Comparison of ENCODE assay signal across 8 mouse cellular contexts in the genomic region with DNA sequence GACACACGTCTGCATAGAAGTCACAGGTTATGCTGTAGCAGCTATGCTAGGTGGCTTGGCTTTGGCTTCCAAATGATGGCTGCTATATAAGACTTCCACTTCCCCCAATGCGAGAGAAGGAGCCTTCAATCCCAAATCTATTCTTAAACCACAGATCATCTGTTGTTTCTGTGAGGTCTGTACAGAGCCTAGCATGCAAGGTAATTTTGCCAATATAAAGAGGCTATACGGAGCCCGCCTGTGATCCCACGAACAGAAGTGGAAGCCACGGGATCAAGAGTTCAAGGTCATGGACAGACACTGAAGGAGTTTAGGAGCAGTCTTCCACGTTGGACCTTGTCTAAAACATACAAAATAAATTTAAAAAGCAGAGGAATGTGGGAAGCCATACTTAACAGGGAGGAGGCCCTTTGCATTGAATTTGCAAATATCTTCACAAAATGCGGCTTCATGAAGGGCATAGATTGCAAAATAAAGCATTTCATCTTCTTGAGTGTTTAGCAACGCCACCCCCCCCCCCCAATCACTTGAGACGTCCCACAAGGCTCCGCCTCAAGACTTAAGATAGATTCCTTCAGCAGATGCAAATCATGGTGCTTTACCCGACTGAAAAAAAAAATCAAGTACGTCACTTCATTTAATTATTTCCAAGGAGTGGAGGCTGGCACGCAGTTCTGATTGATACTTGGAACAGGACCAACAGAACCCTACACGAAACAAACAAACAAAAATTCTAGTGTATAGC. TPM values are rescaled to one million over a fixed set of nuclear protein-coding genes. Genes with fewer than 3 reads are reported as not detected.
DNase-seq lines count a peak whose midpoint lies in the region; ATAC-seq lines count a peak whose summit lies in the region.

No protein-coding gene starts in this region.

- DNase-seq in frontal cortex, postnatal 36 days (ENCODE audit: low spot score in 2 of 2), result no peak
- DNase-seq in A20 (ENCODE audit: low read depth, low spot score), result peak; percentile 84
- no peak for DNase-seq in forebrain, embryonic 11.5 days (ENCODE audit: low spot score)
- no peak for DNase-seq in liver, embryonic 13.5 days
- no peak for DNase-seq in embryo, embryonic 10.5 days (ENCODE audit: low spot score)
- DNase-seq in adrenal gland, adult 8-10 months, result no peak
- DNase-seq in adrenal gland, postnatal 14 days, result no peak

- H3K27ac ChIP-seq in forebrain, embryonic 11.5 days (ENCODE audit: low read depth, low read length), result no peak overlapping the region
- H3K27ac ChIP-seq in liver, embryonic 13.5 days, result no peak overlapping the region

- WGBS in forebrain, embryonic 11.5 days, result 37% methylated on average over 15 of the region's 15 CpGs
- WGBS in liver, embryonic 13.5 days (ENCODE audit: insufficient replicate concordance), result 49% methylated on average over 15 of the region's 15 CpGs

- H3K4me3 ChIP-seq in forebrain, embryonic 11.5 days (ENCODE audit: low read depth, low read length), result peak overlapping the region; percentile 96
- H3K4me3 ChIP-seq in liver, embryonic 13.5 days (replicated peaks), result peak overlapping the region; percentile 97

- peaks cover 2% of the 10 kb centered on the region; the same call in 1 of the 2 replicates for H3K4me1 ChIP-seq in forebrain, embryonic 11.5 days (replicated peaks; ENCODE audit: control insufficient read depth, insufficient read depth, low read length)
- H3K4me1 ChIP-seq in liver, embryonic 13.5 days (replicated peaks), result peaks cover 30% of the 10 kb centered on the region

- H3K27me3 ChIP-seq in forebrain, embryonic 11.5 days (ENCODE audit: control insufficient read depth, insufficient read depth, low read length), result no peaks in the 10 kb centered on the region
- H3K27me3 ChIP-seq in liver, embryonic 13.5 days, result peaks cover 13% of the 10 kb centered on the region

- H3K4me2 ChIP-seq in forebrain, embryonic 11.5 days (ENCODE audit: low read depth, low read length, severe bottlenecking), result peak overlapping the region; percentile 77
- peak overlapping the region; percentile 97 for H3K4me2 ChIP-seq in liver, embryonic 13.5 days

- H3K9me3 ChIP-seq in forebrain, embryonic 11.5 days (ENCODE audit: control insufficient read depth, low read length), result no peaks in the 10 kb centered on the region
- peaks cover 5% of the 10 kb centered on the region; the same call in 1 of the 2 replicates for H3K9me3 ChIP-seq in liver, embryonic 13.5 days (replicated peaks)

- H3K36me3 ChIP-seq in forebrain, embryonic 11.5 days (ENCODE audit: control insufficient read depth, insufficient read depth, low read length), result no peaks in the 10 kb centered on the region
- peaks cover 9% of the 10 kb centered on the region for H3K36me3 ChIP-seq in liver, embryonic 13.5 days

- peak overlapping the region; percentile 84 for H3K9ac ChIP-seq in forebrain, embryonic 11.5 days (ENCODE audit: low read length)
- H3K9ac ChIP-seq in liver, embryonic 13.5 days, result peak overlapping the region; percentile 82

- 0 out of 2 replicates have a peak, but pooled peaks have one; percentile 12 for ATAC-seq in frontal cortex, adult (ENCODE audit: low TSS enrichment)
- no peak for ATAC-seq in forebrain, embryonic 11.5 days (replicated peaks; ENCODE audit: low FRiP score)
- ATAC-seq in liver, embryonic 13.5 days (ENCODE audit: low read depth), result no peak

RNA-seq across cellular contexts. Expression of gene Atp2a2, which starts 1.2 kb away (rescaled TPM):
- polyA plus RNA-seq in forebrain, embryonic 11.5 days (2014; fragmentation: Nextera tagmentation; extraction: Ambion mirVana), result 58.7 and 60.6 TPM in 2 replicates
- 14.1 and 17.1 TPM in 2 replicates for polyA plus RNA-seq in liver, embryonic 13.5 days (2015; fragmentation: Nextera tagmentation; extraction: Ambion mirVana)
- 100 to 1,000 TPM; 187 to 206 (median 196) TPM for total RNA-seq in adrenal gland, adult 8-10 months (2022)
- total RNA-seq in adrenal gland, postnatal 14 days (2021), result 212 and 220 TPM in 2 replicates
